Mouse (Mus musculus) forebrain, embryonic 10.5 days (tissue): ENCODE results near the gene Ano7. TPM values are rescaled to one million over a fixed set of nuclear protein-coding genes. Genes with fewer than 3 reads are reported as not detected.
"Not testable (repeated sequence)": the region's sequence is repeated elsewhere in the genome, so short reads cannot be mapped to it uniquely, and the experiment has no call there.

Experiments used
- DNase-seq: peaks from one replicate; pipeline ENCODE4 v3.0.0-alpha.2; 2017; ENCODE audit warnings: low spot score; ENCODE audit errors: extremely low spot score
- H3K27ac ChIP-seq: fragments of 300-500 bp; sonication (generic); 2 replicates; pipeline ENCODE4 v1.5.1; 2016; ENCODE audit warnings: mild to moderate bottlenecking
- H3K27me3 ChIP-seq: fragments of 300-500 bp; sonication (generic); 2 replicates; pipeline ENCODE4 v1.6.1; 2016; ENCODE audit warnings: mild to moderate bottlenecking; ENCODE audit not compliant: poor library complexity, severe bottlenecking
- H3K36me3 ChIP-seq: fragments of 300-500 bp; sonication (generic); replicated peaks from 2 replicates; pipeline ENCODE4 v1.6.1; 2016; ENCODE audit warnings: mild to moderate bottlenecking, moderate library complexity
- H3K4me1 ChIP-seq: fragments of 300-500 bp; sonication (generic); 2 replicates; pipeline ENCODE4 v1.6.1; 2016
- H3K4me3 ChIP-seq: fragments of 300-500 bp; sonication (generic); 2 replicates; pipeline ENCODE4 v1.5.1; 2016; ENCODE audit warnings: mild to moderate bottlenecking, moderate library complexity
- H3K9me3 ChIP-seq: fragments of 300-500 bp; sonication (generic); 2 replicates; pipeline ENCODE4 v1.6.1; 2016; ENCODE audit warnings: mild to moderate bottlenecking, moderate library complexity
- WGBS: fragments of 180-500 bp; shearing (Covaris S2); methylation state at CpG from one replicate; pipeline ENCODE4 v1.1.7; 2016; 5-methylcytosine and 5-hydroxymethylcytosine counted together
- polyA plus RNA-seq: library from polyadenylated mRNA; unstranded; fragments of >200 nt; fragmentation: Nextera tagmentation; extraction: Ambion mirVana; gene quantifications from 2 replicates; pipeline ENCODE4 v1.2.1, GENCODE M21; 2016

The Ano7 gene
- polyA plus RNA-seq, 1 experiment from 2014 or later: 0.06 TPM

- H3K27ac ChIP-seq: no peak overlapping the region
- H3K4me3 ChIP-seq: no peak overlapping the region
- no peak for DNase-seq
- WGBS: 85% methylated on average over 2 of the region's 2 CpGs
- H3K36me3 ChIP-seq: no peaks in the 10 kb centered on the region
- no peaks in the 10 kb centered on the region for H3K9me3 ChIP-seq
- H3K4me1 ChIP-seq: no peaks in the 10 kb centered on the region; the same call in 1 of the 2 replicates
- no peaks in the 10 kb centered on the region for H3K27me3 ChIP-seq
Measured at GRCm38 (mm10) chr1:93387198-93387597, 13.5 kb downstream of the Ano7 start.

GRCm38 (mm10) chr1:93388906-93389305 lies 15.2 kb downstream of the Ano7 start:
- H3K27me3 ChIP-seq: no peaks in the 10 kb centered on the region
- H3K4me3 ChIP-seq: no peak overlapping the region
- H3K4me1 ChIP-seq: no peaks in the 10 kb centered on the region; the same call in 1 of the 2 replicates
- H3K36me3 ChIP-seq: no peaks in the 10 kb centered on the region
- no peaks in the 10 kb centered on the region for H3K9me3 ChIP-seq
- WGBS: 80% methylated on average over 2 of the region's 2 CpGs
- DNase-seq: no peak
- H3K27ac ChIP-seq: no peak overlapping the region

GRCm38 (mm10) chr1:93401191-93402052 lies 27.7 kb downstream of the Ano7 start:
- WGBS: 23% methylated on average over 38 of the region's 38 CpGs
- H3K4me3 ChIP-seq: peak overlapping the region; percentile 42
- no peaks in the 10 kb centered on the region for H3K9me3 ChIP-seq
- H3K4me1 ChIP-seq: peaks cover 11% of the 10 kb centered on the region
- H3K36me3 ChIP-seq: peaks cover 12% of the 10 kb centered on the region
- peak overlapping the region; percentile 21; the same call in 1 of the 2 replicates for H3K27ac ChIP-seq
- H3K27me3 ChIP-seq: peaks cover 27% of the 10 kb centered on the region
- DNase-seq: no peak

GRCm38 (mm10) chr1:93403403-93403802 lies 29.7 kb downstream of the Ano7 start:
- DNase-seq: no peak
- no peak overlapping the region for H3K4me3 ChIP-seq
- WGBS: 87% methylated on average over 4 of the region's 4 CpGs

GRCm38 (mm10) chr1:93432087-93432486 lies 58.4 kb downstream of the Ano7 start:
- Histone ChIP-seq H3K27ac (no peak overlapping the region), H3K4me1 (no peaks in the 10 kb centered on the region), H3K4me3 (no peak overlapping the region), H3K9me3 (no peaks in the 10 kb centered on the region), H3K27me3 (no peaks in the 10 kb centered on the region), H3K36me3 (peaks cover 99% of the 10 kb centered on the region)
- DNase-seq: no peak
- WGBS: 93% methylated on average over 6 of the region's 6 CpGs

More at GRCm38 (mm10) chr1:93403403-93403802, 29.7 kb downstream of the Ano7 start:
- H3K27ac ChIP-seq: no peak overlapping the region
- peaks cover 9% of the 10 kb centered on the region for H3K4me1 ChIP-seq
- peaks cover 27% of the 10 kb centered on the region for H3K27me3 ChIP-seq
- H3K36me3 ChIP-seq: peaks cover 32% of the 10 kb centered on the region
- H3K9me3 ChIP-seq: no peaks in the 10 kb centered on the region

GRCm38 (mm10) chr1:93439321-93439720 lies 65.6 kb downstream of the Ano7 start:
- Histone ChIP-seq H3K9me3 (no peaks in the 10 kb centered on the region), H3K36me3 (peaks cover 79% of the 10 kb centered on the region), H3K27ac (no peak overlapping the region), H3K4me3 (no peak overlapping the region), H3K27me3 (no peaks in the 10 kb centered on the region), H3K4me1 (peaks cover 13% of the 10 kb centered on the region)
- WGBS: 96% methylated on average over 1 of the region's 1 CpGs
- no peak for DNase-seq

- H3K4me1 ChIP-seq: peaks cover 31% of the 10 kb centered on the region
- peak overlapping the region; percentile 95 for H3K4me3 ChIP-seq
- no peaks in the 10 kb centered on the region for H3K27me3 ChIP-seq
- no peaks in the 10 kb centered on the region for H3K9me3 ChIP-seq
- H3K36me3 ChIP-seq: peaks cover 28% of the 10 kb centered on the region
- WGBS: 7% methylated on average over 18 of the region's 18 CpGs
- peak overlapping the region; percentile 94 for H3K27ac ChIP-seq
- DNase-seq: peak; percentile 60
Measured at GRCm38 (mm10) chr1:93444405-93445110, 70.8 kb downstream of the Ano7 start.

- under 1% methylated on average over 78 of the region's 84 CpGs for WGBS
- Histone ChIP-seq H3K4me1 (peaks cover 31% of the 10 kb centered on the region), H3K36me3 (peaks cover 21% of the 10 kb centered on the region), H3K27ac (peak overlapping the region; percentile 94), H3K9me3 (no peaks in the 10 kb centered on the region), H3K4me3 (peak overlapping the region; percentile 95), H3K27me3 (no peaks in the 10 kb centered on the region)
- peak; percentile 76 for DNase-seq
Measured at GRCm38 (mm10) chr1:93445111-93445821, 71.5 kb downstream of the Ano7 start.

- peak overlapping the region; percentile 94 for H3K27ac ChIP-seq
- H3K36me3 ChIP-seq: peaks cover 16% of the 10 kb centered on the region
- peaks cover 31% of the 10 kb centered on the region for H3K4me1 ChIP-seq
- peak overlapping the region; percentile 95 for H3K4me3 ChIP-seq
- WGBS: 15% methylated on average over 3 of the region's 3 CpGs
- no peak for DNase-seq
- no peaks in the 10 kb centered on the region for H3K9me3 ChIP-seq
- H3K27me3 ChIP-seq: no peaks in the 10 kb centered on the region
Measured at GRCm38 (mm10) chr1:93445822-93446162, 72.1 kb downstream of the Ano7 start.

- not testable (repeated sequence) for DNase-seq
Measured at GRCm38 (mm10) chr1:93450118-93450517, 76.4 kb downstream of the Ano7 start.

GRCm38 (mm10) chr1:93453721-93454255 lies 80.1 kb downstream of the Ano7 start:
- H3K9me3 ChIP-seq: no peaks in the 10 kb centered on the region
- no peak overlapping the region for H3K4me3 ChIP-seq
- no peak overlapping the region for H3K27ac ChIP-seq
- H3K27me3 ChIP-seq: no peaks in the 10 kb centered on the region
- DNase-seq: no peak
- no peaks in the 10 kb centered on the region for H3K4me1 ChIP-seq
- H3K36me3 ChIP-seq: no peaks in the 10 kb centered on the region

More at GRCm38 (mm10) chr1:93450118-93450517, 76.4 kb downstream of the Ano7 start:
- H3K4me3 ChIP-seq, H3K9me3 ChIP-seq, H3K27ac ChIP-seq, H3K27me3 ChIP-seq, H3K36me3 ChIP-seq: not testable (repeated sequence)
- WGBS: 85% methylated on average over 5 of the region's 5 CpGs
- H3K4me1 ChIP-seq: peaks cover 11% of the 10 kb centered on the region
